Mouse (Mus musculus) heart, postnatal 10 days (tissue): Measurements from ENCODE around the gene Cnga4. TPM values are rescaled to one million over a fixed set of nuclear protein-coding genes. Genes with fewer than 3 reads are reported as not detected.
"Not testable (repeated sequence)": the region's sequence is repeated elsewhere in the genome, so short reads cannot be mapped to it uniquely, and the experiment has no call there.

Experiments used
- DNase-seq, 2 experiments: peaks; one replicate each; pipeline ENCODE4 v3.0.0; 2021
- intact Hi-C: fragments of 180-260 bp; cut with DNase I; formaldehyde crosslinking; loops from one replicate; pipeline ENCODE4 v1.15.1; 2025
- total RNA-seq, 2 experiments: library from RNA; stranded (reverse); gene quantifications; 2 replicates each; pipeline ENCODE4 v1.2.3; 2021

Gene Cnga4
- not detected for total RNA-seq

- intact Hi-C loops, result loop anchor here (10.0 kb wide), 1 partner anchor 221 kb away; no protein-coding TSS in a partner anchor
- DNase-seq, result no peak
Measured at GRCm38 (mm10) chr7:105404268-105404667, at the start of gene Cnga4. TSS of gene Cnga4 (plus strand) at chr7:105404568.

- intact Hi-C loops, DNase-seq: not testable (repeated sequence)
Measured at GRCm38 (mm10) chr7:105356064-105356463, 48.3 kb upstream of the Cnga4 start.

GRCm38 (mm10) chr7:105356487-105356886, 47.9 kb upstream of the Cnga4 start:
- intact Hi-C loops, result not testable (repeated sequence)

GRCm38 (mm10) chr7:105361713-105362112, 42.7 kb upstream of the Cnga4 start:
- no peak for DNase-seq
- intact Hi-C loops, result no loop called here

More at GRCm38 (mm10) chr7:105356487-105356886, 47.9 kb upstream of the Cnga4 start:
- DNase-seq, result not testable (repeated sequence)

- intact Hi-C loops, result no loop called here
- no peak for DNase-seq
Measured at GRCm38 (mm10) chr7:105367268-105367667, 37.1 kb upstream of the Cnga4 start.

- intact Hi-C loops, result no loop called here
- no peak for DNase-seq
Measured at GRCm38 (mm10) chr7:105367930-105368329, 36.4 kb upstream of the Cnga4 start, which contains the start of gene Olfr692. TSS of gene Olfr692 (plus strand) at chr7:105368230.

- DNase-seq, result no peak
- intact Hi-C loops, result no loop called here
Measured at GRCm38 (mm10) chr7:105368521-105368920, 35.8 kb upstream of the Cnga4 start.

- no peak for DNase-seq
- intact Hi-C loops, result no loop called here
Measured at GRCm38 (mm10) chr7:105372912-105373311, 31.5 kb upstream of the Cnga4 start.

- intact Hi-C loops, result no loop called here
- DNase-seq, result peak; percentile 70 to 77
Measured at GRCm38 (mm10) chr7:105373509-105373908, 30.9 kb upstream of the Cnga4 start.

GRCm38 (mm10) chr7:105373976-105374375, 30.4 kb upstream of the Cnga4 start:
- no peak for DNase-seq
- intact Hi-C loops, result no loop called here

GRCm38 (mm10) chr7:105374866-105375265, 29.5 kb upstream of the Cnga4 start, which contains the start of gene Gm5901:
TSS of gene Gm5901 (plus strand) at chr7:105375038.
- no peak for DNase-seq
- intact Hi-C loops, result no loop called here

- no peak for DNase-seq
- intact Hi-C loops, result no loop called here
Measured at GRCm38 (mm10) chr7:105380329-105380728, 24.0 kb upstream of the Cnga4 start.

GRCm38 (mm10) chr7:105387696-105388095, 16.7 kb upstream of the Cnga4 start:
- intact Hi-C loops, result no loop called here
- DNase-seq, result no peak

- intact Hi-C loops, result loop anchor here (10.0 kb wide), 1 partner anchor 425 kb away; the partner anchor contains the start of gene Mrpl17
- no peak for DNase-seq
Measured at GRCm38 (mm10) chr7:105390236-105390635, 14.1 kb upstream of the Cnga4 start.

GRCm38 (mm10) chr7:105394606-105395005, 9.8 kb upstream of the Cnga4 start:
- intact Hi-C loops, result loop anchor here (10.0 kb wide), 1 partner anchor 420 kb away; the partner anchor contains the start of gene Mrpl17
- DNase-seq, result no peak

- DNase-seq, result no peak
- intact Hi-C loops, result loop anchor here (10.0 kb wide), 1 partner anchor 420 kb away; the partner anchor contains the start of gene Mrpl17
Measured at GRCm38 (mm10) chr7:105395131-105395820, 9.1 kb upstream of the Cnga4 start.

- intact Hi-C loops, result loop anchor here (10.0 kb wide), 1 partner anchor 419 kb away; the partner anchor contains the start of gene Mrpl17
- DNase-seq, result no peak
Measured at GRCm38 (mm10) chr7:105396126-105396525, 8.2 kb upstream of the Cnga4 start.

GRCm38 (mm10) chr7:105399058-105399934, 5.1 kb upstream of the Cnga4 start:
- intact Hi-C loops, result loop anchor here (10.0 kb wide), 1 partner anchor 416 kb away; the partner anchor contains the start of gene Mrpl17

GRCm38 (mm10) chr7:105399935-105400624, 4.3 kb upstream of the Cnga4 start, which contains the start of gene Fam160a2:
TSS of gene Fam160a2 (minus strand) at chr7:105400054.
- peak; percentile 100 for DNase-seq
- intact Hi-C loops, result loop anchor here (10.0 kb wide), 2 partner anchors 225 to 415 kb away; partner anchors contain the start of gene Mrpl17

More at GRCm38 (mm10) chr7:105399058-105399934, 5.1 kb upstream of the Cnga4 start:
- DNase-seq, result peak in 1 of 2 experiments; percentile 7

GRCm38 (mm10) chr7:105406322-105406721, 2.0 kb downstream of the Cnga4 start:
- intact Hi-C loops, result loop anchor here (10.0 kb wide), 1 partner anchor 218 kb away; no protein-coding TSS in a partner anchor
- DNase-seq, result no peak
